Mouse (Mus musculus): Measurements from ENCODE around the gene Aasdh. TPM values are rescaled to one million over a fixed set of nuclear protein-coding genes. Genes with fewer than 3 reads are reported as not detected.
A peak's percentile ranks its signal among the peaks of the same experiment; 100 is the strongest.

The Aasdh gene
- total and polyA plus RNA-seq, 3 experiments, result 20.7 to 26.5 TPM; not detected in 1

DNA sequence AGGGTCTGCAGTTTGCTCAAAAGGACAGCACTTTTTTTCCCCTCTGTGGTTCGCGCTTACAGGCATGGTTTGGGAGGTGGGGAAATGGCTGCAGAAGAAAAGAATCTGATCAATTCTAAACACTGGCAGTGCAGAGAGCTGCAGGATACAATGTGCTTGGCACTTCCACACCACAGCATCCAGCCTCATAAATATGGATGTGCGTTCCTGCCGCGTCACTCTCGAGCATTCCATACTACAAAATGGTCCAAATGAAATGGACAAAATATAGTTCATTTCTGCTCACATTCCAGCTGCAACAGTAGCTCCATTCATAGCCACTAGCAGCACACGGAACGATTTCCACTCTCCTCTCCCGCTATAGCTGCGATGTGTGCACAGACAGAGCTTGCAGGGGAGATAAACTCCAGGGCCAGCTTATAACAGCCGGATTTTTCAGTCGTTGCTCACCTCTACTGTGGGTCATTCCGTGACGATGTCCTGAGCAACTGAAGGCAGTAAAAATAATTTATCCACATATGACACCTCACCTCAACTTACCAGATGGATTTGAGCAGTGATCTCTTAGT lies 60.6 kb downstream of the Aasdh start:
- no peaks in the 10 kb centered on the region for H3K36me3 ChIP-seq (ENCODE audit: control insufficient read depth in 1 of 2, insufficient read depth in 2 of 2, low read length in 2 of 2)
- no peaks in the 10 kb centered on the region; a peak in 1 of 4 replicates for H3K4me1 ChIP-seq (ENCODE audit: control insufficient read depth in 1 of 2, insufficient read depth in 2 of 2, low read length in 2 of 2)
- no peaks in the 10 kb centered on the region for H3K27me3 ChIP-seq (ENCODE audit: control insufficient read depth in 1 of 2, insufficient read depth in 2 of 2, low read length in 2 of 2)
- H3K79me2 ChIP-seq (ENCODE audit: control insufficient read depth, insufficient read depth, low read length, poor library complexity), result no peaks in the 10 kb centered on the region
- H3K4me3 ChIP-seq (ENCODE audit: control insufficient read depth in 1 of 2, insufficient read depth in 1 of 2, low read depth in 2 of 2, low read length in 2 of 2), result no peak overlapping the region
- no peak overlapping the region for H3K9ac ChIP-seq (ENCODE audit: control insufficient read depth, low read depth, low read length, poor library complexity, severe bottlenecking)
- H3K9me3 ChIP-seq (replicated peaks; ENCODE audit: insufficient read depth, low read length), result no peaks in the 10 kb centered on the region
- TF ChIP-seq MYB (IDR thresholded peaks at IDR 0.05; ENCODE audit: low read depth, low read length) (no peak), ZKSCAN1 (IDR thresholded peaks at IDR 0.05; ENCODE audit: low read depth, low read length) (no peak), ZC3H11A (IDR thresholded peaks at IDR 0.05; ENCODE audit: low read depth, low read length) (no peak), MXI1 (IDR thresholded peaks at IDR 0.05; ENCODE audit: low read depth, low read length) (no peak), HCFC1 (IDR thresholded peaks at IDR 0.05; ENCODE audit: low read depth, low read length) (no peak), GATA1 (IDR thresholded peaks at IDR 0.05; ENCODE audit: low read depth, low read length) (no peak), SMC3 (IDR thresholded peaks at IDR 0.05; ENCODE audit: low read depth, low read length) (no peak), TAL1 (IDR thresholded peaks at IDR 0.05; ENCODE audit: low read length) (no peak), MAFK (IDR thresholded peaks at IDR 0.05; ENCODE audit: borderline replicate concordance, low read depth, low read length) (no peak), MEF2A (IDR thresholded peaks at IDR 0.05; ENCODE audit: extremely low read depth, insufficient replicate concordance, low read depth, low read length, poor library complexity, severe bottlenecking) (no peak), MAZ (IDR thresholded peaks at IDR 0.05; ENCODE audit: low read depth, low read length) (no peak), JUND (IDR thresholded peaks at IDR 0.05; ENCODE audit: low read depth, low read length) (no peak), MYC (IDR thresholded peaks at IDR 0.05; ENCODE audit: low read depth, low read length) (no peak), USF2 (IDR thresholded peaks at IDR 0.05; ENCODE audit: borderline replicate concordance in 1 of 2, insufficient read depth in 1 of 2, low read depth in 1 of 2, low read length in 2 of 2) (no peak), POLR2AphosphoS2 (IDR thresholded peaks at IDR 0.05; ENCODE audit: low read length) (no peak)
- H3K27ac ChIP-seq (ENCODE audit: control insufficient read depth, low read depth, low read length), result no peak overlapping the region
- no peak for DNase-seq (ENCODE audit: low read depth, low spot score)

- Histone ChIP-seq H3K4me1 (ENCODE audit: control insufficient read depth in 1 of 2, insufficient read depth in 2 of 2, low read length in 2 of 2) (no peaks in the 10 kb centered on the region; a peak in 1 of 4 replicates), H3K4me3 (ENCODE audit: control insufficient read depth in 1 of 2, insufficient read depth in 1 of 2, low read depth in 2 of 2, low read length in 2 of 2) (no peak overlapping the region), H3K27me3 (ENCODE audit: control insufficient read depth in 1 of 2, insufficient read depth in 2 of 2, low read length in 2 of 2) (no peaks in the 10 kb centered on the region), H3K36me3 (ENCODE audit: control insufficient read depth in 1 of 2, insufficient read depth in 2 of 2, low read length in 2 of 2) (no peaks in the 10 kb centered on the region), H3K79me2 (ENCODE audit: control insufficient read depth, insufficient read depth, low read length, poor library complexity) (no peaks in the 10 kb centered on the region), H3K9ac (ENCODE audit: control insufficient read depth, low read depth, low read length, poor library complexity, severe bottlenecking) (no peak overlapping the region), H3K9me3 (replicated peaks; ENCODE audit: insufficient read depth, low read length) (no peaks in the 10 kb centered on the region), H3K27ac (ENCODE audit: control insufficient read depth, low read depth, low read length) (no peak overlapping the region)
- DNase-seq (ENCODE audit: low read depth, low spot score), result no peak
- TF ChIP-seq MXI1 (IDR thresholded peaks at IDR 0.05; ENCODE audit: low read depth, low read length) (0 out of 2 replicates have a peak, but pooled peaks have one; percentile 17), ZC3H11A (IDR thresholded peaks at IDR 0.05; ENCODE audit: low read depth, low read length) (no peak), BHLHE40 (IDR thresholded peaks at IDR 0.05; ENCODE audit: borderline replicate concordance, low read depth, low read length) (no peak), MAZ (IDR thresholded peaks at IDR 0.05; ENCODE audit: low read depth, low read length) (0 out of 2 replicates have a peak, but pooled peaks have one; percentile 9), ETS1 (IDR thresholded peaks at IDR 0.05; ENCODE audit: low read depth, low read length) (no peak), SIN3A (IDR thresholded peaks at IDR 0.05; ENCODE audit: low read length) (no peak), SMC3 (IDR thresholded peaks at IDR 0.05; ENCODE audit: low read depth, low read length) (no peak), GATA1 (IDR thresholded peaks at IDR 0.05; ENCODE audit: low read depth, low read length) (no peak), CHD2 (IDR thresholded peaks at IDR 0.05; ENCODE audit: low read length) (no peak)
These were observed 61.4 kb downstream of the Aasdh start for GRCm38 (mm10) chr5:76843851-76844419.

Data from MEL (cell line).